9 mouse cellular contexts compared by ENCODE assay signal in genomic region chr19:47931982-47932638, GRCm38 (mm10). TPM values are rescaled to one million over a fixed set of nuclear protein-coding genes. Genes with fewer than 3 reads are reported as not detected.
A peak's percentile ranks its signal among the peaks of the same experiment; 100 is the strongest.
DNase-seq lines count a peak whose midpoint lies in the region; ATAC-seq and TF ChIP-seq lines count a peak whose summit lies in the region.
"Had no signal": no experiment of that assay in that cellular context is flagged by ENCODE, and none has a peak within 500 bp of the region (broad histone marks: within the 10 kb centered on the region; RNA-seq: fewer than 3 reads in every experiment).

No protein-coding gene starts in this region.

- peak; percentile 80 for TF ChIP-seq CTCF in gastrocnemius, adult 2 months (IDR thresholded peaks at IDR 0.05)
- TF ChIP-seq CTCF in lung, adult 2 months (IDR thresholded peaks at IDR 0.05; ENCODE audit: insufficient read depth, low read length) = peak; percentile 61

- H3K27ac ChIP-seq in gastrocnemius, adult 2 months = no peak overlapping the region
- no peak overlapping the region for H3K27ac ChIP-seq in hindbrain, embryonic 14.5 days
- H3K27ac ChIP-seq: liver, embryonic 13.5 days had no signal

- no peaks in the 10 kb centered on the region for H3K9me3 ChIP-seq in hindbrain, embryonic 14.5 days (ENCODE audit: control insufficient read depth, low read length)
- H3K9me3 ChIP-seq: liver, embryonic 13.5 days had no signal

- H3K36me3 ChIP-seq in hindbrain, embryonic 14.5 days (replicated peaks; ENCODE audit: control insufficient read depth, insufficient read depth) = no peaks in the 10 kb centered on the region
- H3K36me3 ChIP-seq in splenic B cell, adult 2 months (ENCODE audit: control insufficient read depth, insufficient read depth, low read length, poor library complexity, severe bottlenecking) = no peaks in the 10 kb centered on the region
- H3K36me3 ChIP-seq: liver, embryonic 13.5 days had no signal

- DNase-seq in gastrocnemius, adult 2 months = no peak
- DNase-seq in gastrocnemius, postnatal 4 days (ENCODE audit: low spot score in 2 of 2) = no peak
- DNase-seq in embryo, embryonic 11 days = peak; percentile 78
- DNase-seq in hindbrain, embryonic 14.5 days (ENCODE audit: low spot score) = peak; percentile 70
- no peak for DNase-seq in lung, adult 2 months
- DNase-seq in splenic B cell, adult 2 months (ENCODE audit: low read depth, low spot score) = peak; percentile 86
- DNase-seq in ovary, postnatal 14 days (ENCODE audit: low spot score) = no peak
- DNase-seq: liver, embryonic 13.5 days had no signal

- no peaks in the 10 kb centered on the region for H3K4me1 ChIP-seq in hindbrain, embryonic 14.5 days (replicated peaks; ENCODE audit: control insufficient read depth, insufficient read depth, low read length)
- 0 out of 2 replicates have a peak, but pooled peaks cover 2% of the 10 kb centered on the region for H3K4me1 ChIP-seq in lung, adult 2 months (ENCODE audit: control insufficient read depth, insufficient read depth, low read length)
- H3K4me1 ChIP-seq: liver, embryonic 13.5 days had no signal

- peak; percentile 90 for ATAC-seq in CD4-positive, CD25-positive, alpha-beta regulatory T cell, adult 4 months
- peak; percentile 80 for ATAC-seq in hindbrain, embryonic 14.5 days (ENCODE audit: low FRiP score)

- intact Hi-C loops in gastrocnemius, adult 2 months (cut with DNase I) = loop anchor here (1.0 kb wide), 1 partner anchor 50 kb away; no protein-coding TSS in a partner anchor

- TF ChIP-seq POLR2A in lung, adult 2 months (IDR thresholded peaks at IDR 0.05; ENCODE audit: borderline replicate concordance, extremely low read depth, low read depth, low read length) = no peak

- no peak overlapping the region for H3K4me2 ChIP-seq in hindbrain, embryonic 14.5 days (replicated peaks)
- H3K4me2 ChIP-seq: liver, embryonic 13.5 days had no signal

- H3K9ac ChIP-seq in hindbrain, embryonic 14.5 days = no peak overlapping the region
- H3K9ac ChIP-seq: liver, embryonic 13.5 days had no signal

- no peak overlapping the region for H3K4me3 ChIP-seq in gastrocnemius, adult 2 months
- no peak overlapping the region for H3K4me3 ChIP-seq in hindbrain, embryonic 14.5 days (replicated peaks; ENCODE audit: low read length)
- H3K4me3 ChIP-seq in lung, adult 2 months (replicated peaks; ENCODE audit: extremely low read depth, low read depth, low read length) = no peak overlapping the region
- H3K4me3 ChIP-seq: liver, embryonic 13.5 days had no signal

- 45% methylated on average over 7 of the region's 7 CpGs for WGBS in hindbrain, embryonic 14.5 days
- 35% methylated on average over 7 of the region's 7 CpGs for WGBS in lung, adult 2 months

- H3K27me3 ChIP-seq in hindbrain, embryonic 14.5 days (ENCODE audit: control insufficient read depth, insufficient read depth, low read length) = no peaks in the 10 kb centered on the region
- no peaks in the 10 kb centered on the region for H3K27me3 ChIP-seq in splenic B cell, adult 2 months (ENCODE audit: control insufficient read depth, insufficient read depth, low read length, poor library complexity, severe bottlenecking)

RNA-seq across cellular contexts. Expression of gene Cfap58, which starts 5.4 kb away (rescaled TPM):
- total RNA-seq in gastrocnemius, adult 2 months (2021) = not detected
- total RNA-seq in gastrocnemius, postnatal 4 days (2021) = not detected
- not detected for polyA plus RNA-seq in CD4-positive, CD25-positive, alpha-beta regulatory T cell, adult 4 months (2017; shearing (Covaris generic))
- polyA plus RNA-seq in hindbrain, embryonic 14.5 days (2014; fragmentation: Nextera tagmentation; extraction: Ambion mirVana) = 0.46 and 1.1 TPM in 2 replicates
- polyA plus RNA-seq in lung, adult 2 months (2012; rRNA removed) = 0.38 and 0.92 TPM in 2 replicates
- polyA plus RNA-seq: liver, embryonic 13.5 days had no signal

RNA-seq across cellular contexts. Expression of gene Itprip, which starts 13.0 kb away (rescaled TPM):
- total RNA-seq in gastrocnemius, adult 2 months (2021) = under 1 TPM; 0.75 to 0.99 TPM
- 1 to 10 TPM; 2.9 to 4.3 TPM for total RNA-seq in gastrocnemius, postnatal 4 days (2021)
- polyA plus RNA-seq in CD4-positive, CD25-positive, alpha-beta regulatory T cell, adult 4 months (2017; shearing (Covaris generic)) = 10 to 100 TPM; 10.5 to 12.7 TPM
- polyA plus RNA-seq in hindbrain, embryonic 14.5 days (2014; fragmentation: Nextera tagmentation; extraction: Ambion mirVana) = 4.1 and 5.4 TPM in 2 replicates
- polyA plus RNA-seq in lung, adult 2 months (2012; rRNA removed) = 17.8 and 22.0 TPM in 2 replicates

RNA-seq across cellular contexts. Expression of gene Cfap43, which starts 13.0 kb away (rescaled TPM):
- under 1 TPM in 1 of 2 experiments, not detected in 1; 0.11 TPM for total RNA-seq in gastrocnemius, adult 2 months (2021)
- total RNA-seq in gastrocnemius, postnatal 4 days (2021) = under 1 TPM in 1 of 2 experiments, not detected in 1; 0.32 TPM
- under 1 TPM; 0.10 to 0.75 TPM for polyA plus RNA-seq in CD4-positive, CD25-positive, alpha-beta regulatory T cell, adult 4 months (2017; shearing (Covaris generic))
- polyA plus RNA-seq in hindbrain, embryonic 14.5 days (2014; fragmentation: Nextera tagmentation; extraction: Ambion mirVana) = 2.3 and 4.2 TPM in 2 replicates
- polyA plus RNA-seq in lung, adult 2 months (2012; rRNA removed) = 7.0 and 7.1 TPM in 2 replicates

Comparison
In these comparisons a context has a peak if more than half of its experiments do, and no peak if none do; other contexts are left out.
1. DNase-seq: peak in embryo, embryonic 11 days (single experiment), hindbrain, embryonic 14.5 days (single experiment) and splenic B cell, adult 2 months (single experiment); none in gastrocnemius, adult 2 months (single experiment), gastrocnemius, postnatal 4 days (0 of 2), lung, adult 2 months (single experiment) and ovary, postnatal 14 days (single experiment).